Mouse (Mus musculus) E14TG2a.4 (cell line): ENCODE results near the gene Klf7.

Experiments
- CTCF ChIP-seq: conservative IDR thresholded peaks from 2 replicates; pipeline ENCODE4 v1.5.1; 2014; ENCODE audit warnings: low read length
- NANOG ChIP-seq: IDR thresholded peaks from 2 replicates; pipeline ENCODE4 v1.6.1; 2014; ENCODE audit warnings: borderline replicate concordance, low read length, mixed read lengths
- POU5F1 ChIP-seq: IDR thresholded peaks from 2 replicates; pipeline ENCODE4 v1.6.1; 2014; ENCODE audit warnings: low read length, borderline replicate concordance

DNA sequence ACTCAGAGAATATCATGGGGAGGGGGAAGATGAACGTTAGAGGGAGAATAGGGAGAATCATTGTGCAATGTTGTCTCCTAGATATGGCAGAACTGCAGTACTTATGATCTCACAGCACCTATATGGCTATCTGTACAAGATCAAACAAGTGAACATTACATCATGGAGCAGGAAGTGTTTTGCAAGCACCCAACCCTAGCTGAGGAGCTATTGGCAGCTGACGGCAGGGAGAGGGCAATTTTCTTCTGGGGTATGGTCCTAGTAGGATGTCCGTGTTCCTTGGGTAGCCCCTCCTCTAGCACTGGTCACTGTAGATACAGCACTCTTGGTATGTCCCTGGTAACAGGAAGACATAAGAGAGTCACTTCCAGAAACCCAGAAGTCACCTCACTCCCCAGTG lies 17.4 kb downstream of the Klf7 start:
- TF ChIP-seq CTCF (no peak), NANOG (no peak), POU5F1 (no peak)
